Mouse (Mus musculus): Measurements from ENCODE around the gene Hmga1. TPM values are rescaled to one million over a fixed set of nuclear protein-coding genes. Genes with fewer than 3 reads are reported as not detected.

The Hmga1 gene
- polyA plus RNA-seq (2017; shearing (Covaris generic)): 58.3 TPM

GRCm38 (mm10) chr17:27556315-27557011 lies at the start of gene Hmga1:
Hmga1 (plus strand) TSS chr17:27556497.

GRCm38 (mm10) chr17:27521303-27521702 lies 35.0 kb upstream of the Hmga1 start, which contains the start of gene Grm4:
Grm4 (minus strand) TSS chr17:27521403.

GRCm38 (mm10) chr17:27565163-27565941 lies 9.1 kb downstream of the Hmga1 start, which contains the start of gene AI413582:
AI413582 (minus strand) TSS chr17:27565756.

Other genes with a start within 250 kb of the Hmga1 start
- gene Grm4, start 35.1 kb upstream of the Hmga1 start, polyA plus RNA-seq (2017; shearing (Covaris generic)): not detected
- 80.7 TPM for gene AI413582, start 9.3 kb downstream of the Hmga1 start, polyA plus RNA-seq (2017; shearing (Covaris generic))
- 61.0 TPM for gene Nudt3, start 67.0 kb downstream of the Hmga1 start, polyA plus RNA-seq (2017; shearing (Covaris generic))
- gene RPS10-NUDT3, start 78.7 kb downstream of the Hmga1 start, polyA plus RNA-seq (2017; shearing (Covaris generic)): not detected
- 1,155 TPM for gene Rps10, start 80.2 kb downstream of the Hmga1 start, polyA plus RNA-seq (2017; shearing (Covaris generic))
- gene Pacsin1, start 99.0 kb downstream of the Hmga1 start, polyA plus RNA-seq (2017; shearing (Covaris generic)): 40.0 TPM
- gene Spdef, start 172.5 kb downstream of the Hmga1 start, polyA plus RNA-seq (2017; shearing (Covaris generic)): 0.52 TPM